Mouse (Mus musculus) brain, embryonic 18.5 days (tissue): ENCODE measurements around the gene Setd3.

Experiments
- DNase-seq: peaks from one replicate; pipeline ENCODE4 v3.0.0-alpha.2; 2012; ENCODE audit warnings: low read depth, low spot score

Gene Setd3

DNA sequence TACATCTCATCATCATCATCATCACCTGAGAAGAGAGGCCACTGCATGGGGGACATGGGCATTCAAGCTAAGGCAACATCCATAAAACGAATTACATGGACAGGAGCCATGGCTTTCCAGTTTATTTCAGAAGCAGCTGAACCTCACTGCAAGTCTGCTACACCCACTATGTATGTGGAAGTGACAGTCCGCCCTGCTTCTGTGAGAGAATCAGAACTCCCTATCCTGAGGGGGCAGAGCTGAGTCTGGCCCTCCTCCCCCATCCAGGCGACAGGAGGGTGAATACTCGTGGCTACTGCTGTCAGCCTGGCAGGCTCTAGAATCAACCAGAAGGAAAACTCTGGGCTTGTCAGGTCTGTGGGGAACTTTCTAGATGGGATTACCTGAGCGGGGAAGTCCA is 106.2 kb downstream of the Setd3 start:
- no peak for DNase-seq

DNA sequence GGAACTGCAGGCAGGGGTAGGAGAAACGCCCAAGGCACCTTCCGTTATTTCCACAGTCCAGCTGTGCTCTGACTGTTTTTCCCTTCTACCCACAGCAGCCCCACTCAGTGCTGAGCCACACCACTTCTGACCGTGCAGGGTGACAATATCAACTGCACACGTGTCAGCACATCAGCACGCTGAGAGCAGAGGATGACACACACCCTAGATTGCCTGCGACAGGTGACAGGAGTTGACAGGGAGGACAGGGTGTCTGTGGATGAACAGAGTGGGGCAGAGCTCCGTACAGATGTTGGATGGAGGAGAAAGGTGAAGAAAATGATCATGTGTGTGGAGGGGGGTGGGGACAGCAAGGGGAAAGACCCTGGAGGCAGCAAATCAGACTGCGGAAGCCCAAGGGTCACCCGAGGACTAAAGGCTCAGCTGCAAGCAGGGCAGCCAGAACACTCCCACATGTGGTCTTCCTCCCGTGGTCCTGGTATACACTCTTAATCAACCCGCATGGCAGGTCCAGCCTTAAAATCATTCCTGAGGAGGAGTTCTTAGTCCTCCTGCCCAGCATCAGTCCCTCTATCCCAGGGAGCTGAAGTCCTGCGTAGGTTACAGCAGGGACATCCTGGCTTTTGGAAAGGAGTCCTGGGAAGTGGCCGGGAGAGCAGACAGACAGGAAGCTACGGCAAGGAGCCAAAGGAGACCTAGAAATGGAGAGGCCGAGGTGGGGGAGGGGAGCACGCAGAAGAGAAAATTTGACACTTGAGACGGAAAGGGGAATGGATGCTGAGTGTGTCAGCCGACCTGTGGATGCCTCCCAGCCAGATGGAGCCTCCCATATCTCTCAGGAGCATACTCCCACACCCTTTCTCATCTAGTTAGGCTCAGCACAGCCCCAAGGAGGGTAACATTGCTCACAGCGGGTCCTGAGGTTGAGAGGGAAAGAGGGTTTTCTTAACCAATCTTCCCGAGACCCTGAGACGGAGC is 108.1 kb downstream of the Setd3 start:
- DNase-seq, result no peak

DNA sequence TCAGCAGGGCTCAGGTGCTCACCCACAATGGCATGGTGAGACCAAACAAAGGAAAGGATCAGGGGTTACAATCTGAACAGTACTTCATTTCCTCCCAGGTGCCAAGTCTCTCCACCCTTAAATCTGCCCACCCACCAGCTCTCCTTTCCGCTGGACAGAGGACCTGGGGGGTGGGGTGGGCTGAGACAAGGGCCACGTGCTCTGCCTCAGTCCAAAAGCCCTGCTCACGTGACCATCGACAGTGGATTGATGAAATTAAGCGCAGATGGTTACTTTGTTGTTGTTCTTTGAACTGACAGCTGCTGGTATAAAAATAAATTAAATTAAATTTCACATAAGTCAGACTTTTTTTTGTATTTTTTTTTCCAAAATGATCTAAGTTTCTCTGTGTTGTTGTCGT is 109.6 kb downstream of the Setd3 start:
- DNase-seq, result no peak

DNA sequence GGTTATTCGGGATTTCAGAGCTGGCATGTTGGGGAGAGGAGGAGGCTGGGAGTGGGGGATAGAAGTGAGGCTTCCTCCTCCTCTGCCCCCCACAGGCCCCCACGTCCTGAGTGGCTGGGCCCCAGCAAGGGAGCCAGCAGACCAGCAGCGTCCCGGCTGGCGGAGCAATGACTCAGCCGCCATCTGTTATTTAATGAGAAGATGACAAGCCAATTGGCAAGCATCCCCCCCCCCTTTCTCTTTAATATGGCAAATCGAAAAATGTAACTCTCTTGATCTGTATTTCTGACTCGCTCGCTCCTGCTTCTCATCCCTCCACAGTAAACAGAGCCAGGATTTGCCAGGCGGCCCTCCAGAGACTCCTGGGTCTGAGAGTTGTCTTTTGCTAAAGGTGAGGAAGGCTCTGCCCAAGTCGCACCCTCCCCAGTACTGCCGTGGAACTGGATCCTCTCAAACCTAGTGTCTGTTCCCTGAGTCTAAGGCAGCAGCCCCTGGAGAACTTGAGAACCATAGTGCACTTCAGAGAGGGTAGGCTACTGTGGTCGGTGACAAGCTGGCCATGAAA is 111.2 kb downstream of the Setd3 start:
- no peak for DNase-seq

DNA sequence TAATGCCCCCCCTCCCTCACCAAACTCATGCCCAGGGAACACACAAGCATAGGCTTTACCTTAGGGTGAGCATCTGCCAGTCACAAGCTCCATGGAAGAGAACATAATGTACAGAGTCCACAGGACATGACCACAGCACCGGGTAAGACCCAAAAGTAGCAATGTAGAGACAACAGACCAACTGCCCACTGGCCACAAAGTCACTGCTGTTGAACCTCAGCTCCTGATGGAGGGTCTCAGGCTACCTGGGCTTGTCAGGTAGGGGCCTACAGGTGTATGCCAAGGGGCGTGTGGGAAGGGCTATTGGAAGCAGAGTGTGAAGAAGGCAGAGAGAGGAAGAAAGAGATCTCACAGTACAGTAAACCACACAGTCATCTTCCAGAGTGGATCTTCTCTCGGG is 111.9 kb downstream of the Setd3 start:
- no peak for DNase-seq

DNA sequence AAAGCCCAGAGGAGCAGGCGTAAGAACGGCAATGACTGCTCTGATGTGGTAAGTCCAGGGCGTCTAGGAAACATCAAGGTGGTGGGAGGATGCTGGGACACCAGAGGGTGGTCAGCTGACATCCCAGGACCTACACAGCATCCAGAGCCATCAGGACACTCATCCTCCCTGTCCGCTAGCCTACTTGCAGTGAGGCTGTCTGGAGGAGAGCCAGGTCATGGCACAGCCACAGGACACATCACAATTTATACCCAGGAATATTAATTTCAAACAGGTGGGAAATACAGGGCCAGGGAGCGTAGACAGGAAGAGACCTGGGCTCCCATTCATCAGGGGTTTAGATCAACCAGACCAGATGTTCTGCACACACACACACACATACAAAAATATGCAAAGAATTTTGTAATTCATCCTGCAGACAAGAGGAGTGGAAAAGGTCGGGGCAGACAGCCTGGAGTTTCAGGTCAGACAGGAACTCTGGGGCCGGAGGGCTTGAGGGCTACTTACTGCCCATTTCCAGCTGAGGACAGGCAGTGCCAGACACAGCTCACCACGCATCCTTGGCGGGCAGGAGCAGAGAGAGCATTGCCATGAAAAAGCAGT is 114.6 kb downstream of the Setd3 start:
- DNase-seq, result no peak

DNA sequence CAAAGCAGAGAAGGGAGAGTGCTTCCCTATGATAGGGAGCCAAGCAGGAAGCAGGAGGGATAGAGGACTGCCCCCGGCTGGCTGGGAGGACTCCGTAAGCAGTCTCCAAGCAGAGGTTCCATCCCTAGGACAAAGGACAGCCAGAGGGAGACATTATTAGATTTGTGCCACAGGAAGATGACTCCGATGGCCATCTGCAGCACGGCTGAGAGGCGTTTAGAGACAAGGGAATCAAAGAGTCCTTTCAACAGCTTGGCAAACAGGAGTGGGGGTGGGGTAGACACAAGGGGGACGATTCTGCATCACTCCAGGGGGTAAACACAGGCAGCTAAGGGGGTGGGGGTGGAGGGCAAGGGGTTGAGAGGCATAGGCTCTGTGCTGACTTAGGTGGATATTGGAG is 115.1 kb downstream of the Setd3 start:
- DNase-seq, result no peak

DNA sequence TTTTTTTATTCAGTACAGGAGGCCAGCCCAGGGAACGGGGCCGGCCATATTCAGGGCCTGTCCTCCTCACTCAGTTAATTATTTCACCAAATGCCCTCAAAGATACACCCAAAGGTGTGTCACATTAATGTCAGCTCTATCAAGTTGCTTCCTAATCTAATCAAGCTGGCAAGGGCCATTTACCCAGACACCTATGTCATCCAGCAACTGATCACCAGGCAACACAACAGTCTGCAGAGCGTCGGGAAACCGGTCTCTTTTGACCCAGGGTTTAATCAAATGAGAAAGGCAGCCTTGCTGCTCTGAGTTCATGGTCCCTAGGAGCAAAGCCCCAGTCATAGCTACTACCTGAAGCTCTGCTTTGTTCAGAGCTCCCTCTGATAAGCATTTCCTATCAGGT is 117.0 kb downstream of the Setd3 start:
- no peak for DNase-seq

DNA sequence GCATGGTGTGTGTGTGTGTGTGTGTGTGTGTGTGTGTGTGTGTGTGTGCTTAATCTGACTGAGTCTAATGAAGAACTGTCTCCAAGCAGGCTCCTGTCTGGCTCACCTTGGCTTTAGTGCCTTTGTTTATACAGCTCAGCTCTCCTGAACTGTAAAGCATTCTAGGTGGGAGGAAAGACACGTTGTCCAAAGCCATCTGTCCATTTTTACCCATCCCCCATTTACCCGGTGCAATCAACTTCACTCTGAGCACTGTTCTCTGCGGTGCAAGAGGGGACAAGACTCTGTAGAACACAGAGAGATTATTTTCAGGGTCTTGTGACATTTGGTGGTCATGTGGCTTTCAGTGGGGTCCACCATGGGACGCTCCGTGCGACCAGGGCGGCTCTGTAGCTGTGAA is 117.5 kb downstream of the Setd3 start:
- no peak for DNase-seq
